8 mouse cellular contexts compared by ENCODE assay signal in genomic region chr3:87986868-87987267, GRCm38 (mm10). TPM values are rescaled to one million over a fixed set of nuclear protein-coding genes. Genes with fewer than 3 reads are reported as not detected.
A peak's percentile ranks its signal among the peaks of the same experiment; 100 is the strongest.
DNase-seq lines count a peak whose midpoint lies in the region; ATAC-seq lines count a peak whose summit lies in the region.

No protein-coding gene starts in this region.

- peaks cover 36% of the 10 kb centered on the region for H3K27me3 ChIP-seq in intestine, embryonic 14.5 days (replicated peaks; ENCODE audit: control insufficient read depth, insufficient read depth, low read length)

- peaks cover 51% of the 10 kb centered on the region for H3K4me1 ChIP-seq in intestine, embryonic 14.5 days (replicated peaks; ENCODE audit: control insufficient read depth, insufficient read depth, low read length)

- H3K4me2 ChIP-seq in intestine, embryonic 14.5 days (ENCODE audit: low read length) = peak overlapping the region; percentile 72

- peak overlapping the region; percentile 77; the same call in 1 of the 2 replicates for H3K27ac ChIP-seq in intestine, embryonic 14.5 days (ENCODE audit: low read depth)

- peak overlapping the region; percentile 38 for H3K4me3 ChIP-seq in intestine, embryonic 14.5 days (ENCODE audit: low read depth, low read length)

- no peaks in the 10 kb centered on the region for H3K9me3 ChIP-seq in intestine, embryonic 14.5 days (ENCODE audit: control insufficient read depth, low read length)

- peak; percentile 73 for ATAC-seq in intestine, embryonic 14.5 days (replicated peaks; ENCODE audit: low FRiP score, low TSS enrichment, low read depth)

- H3K9ac ChIP-seq in intestine, embryonic 14.5 days (ENCODE audit: low read length) = peak overlapping the region; percentile 20

- peak; percentile 94 to 97 for DNase-seq in adrenal gland, adult 18-20 months (ENCODE audit: low spot score in 2 of 2)
- DNase-seq in embryo, embryonic 11 days = peak; percentile 99
- DNase-seq in gastrocnemius, postnatal 25 days = peak; percentile 87
- DNase-seq in intestine, embryonic 14.5 days (ENCODE audit: low spot score) = peak; percentile 100
- DNase-seq in left cerebral cortex, postnatal 14 days (ENCODE audit: low spot score in 2 of 2) = peak; percentile 94 to 98
- peak; percentile 99 for DNase-seq in mesoderm, embryonic 11.5 days (ENCODE audit: low read depth, low spot score)
- DNase-seq in right cerebral cortex, postnatal 36 days (ENCODE audit: low spot score in 2 of 2) = peak; percentile 81 to 86
- DNase-seq in yolk sac, embryonic 10.5 days (ENCODE audit: low spot score) = peak; percentile 93

- intact Hi-C loops in left cerebral cortex, postnatal 14 days (cut with DNase I) = loop anchor here (2.0 to 10.0 kb wide), 2 partner anchors 16 to 52 kb away; partner anchors contain the start of genes Isg20l2, Nes and Rrnad1

- WGBS in intestine, embryonic 14.5 days = 0% methylated on average over 17 of the region's 17 CpGs

- no peaks in the 10 kb centered on the region for H3K36me3 ChIP-seq in intestine, embryonic 14.5 days (ENCODE audit: control insufficient read depth, insufficient read depth, low read length)

RNA-seq across cellular contexts. Expression of gene Bcan, which starts 13.2 kb away (rescaled TPM):
- total RNA-seq in adrenal gland, adult 18-20 months (2021) = 10 to 100 TPM; 62.7 to 74.9 TPM
- total RNA-seq in gastrocnemius, postnatal 25 days (2021) = not detected
- 0.26 and 0.73 TPM in 2 replicates for polyA plus RNA-seq in intestine, embryonic 14.5 days (2014; fragmentation: Nextera tagmentation; extraction: Ambion mirVana)
- 100 to 1,000 TPM; 297 to 331 TPM for total RNA-seq in left cerebral cortex, postnatal 14 days (2021)

RNA-seq across cellular contexts. Expression of gene Nes, which starts 16.0 kb away (rescaled TPM):
- 10 to 100 TPM in 1 of 2 experiments, 1 to 10 TPM in 1; 5.9 to 19.4 TPM for total RNA-seq in adrenal gland, adult 18-20 months (2021)
- 10 to 100 TPM; 21.0 to 22.0 TPM for total RNA-seq in gastrocnemius, postnatal 25 days (2021)
- 11.9 and 13.4 TPM in 2 replicates for polyA plus RNA-seq in intestine, embryonic 14.5 days (2014; fragmentation: Nextera tagmentation; extraction: Ambion mirVana)
- 10 to 100 TPM; 10.1 to 10.4 TPM for total RNA-seq in left cerebral cortex, postnatal 14 days (2021)

RNA-seq across cellular contexts. Expression of gene Crabp2, which starts 38.4 kb away (rescaled TPM):
- under 1 TPM in 1 of 2 experiments, not detected in 1; 0.33 TPM for total RNA-seq in adrenal gland, adult 18-20 months (2021)
- under 1 TPM in 1 of 2 experiments, not detected in 1; 0.31 TPM for total RNA-seq in gastrocnemius, postnatal 25 days (2021)
- polyA plus RNA-seq in intestine, embryonic 14.5 days (2014; fragmentation: Nextera tagmentation; extraction: Ambion mirVana) = 9.7 and 14.4 TPM in 2 replicates
- total RNA-seq in left cerebral cortex, postnatal 14 days (2021) = 1 to 10 TPM; 5.4 to 5.9 TPM

RNA-seq across cellular contexts. Expression of gene Hapln2, which starts 40.5 kb away (rescaled TPM):
- not detected for total RNA-seq in adrenal gland, adult 18-20 months (2021)
- not detected for total RNA-seq in gastrocnemius, postnatal 25 days (2021)
- 0.13 TPM in 1 of 2 replicates, not detected in the other for polyA plus RNA-seq in intestine, embryonic 14.5 days (2014; fragmentation: Nextera tagmentation; extraction: Ambion mirVana)
- 1 to 10 TPM; 1.3 TPM for total RNA-seq in left cerebral cortex, postnatal 14 days (2021)

RNA-seq across cellular contexts. Expression of gene Gpatch4, which starts 56.0 kb away (rescaled TPM):
- total RNA-seq in adrenal gland, adult 18-20 months (2021) = 10 to 100 TPM; 15.9 to 18.9 TPM
- total RNA-seq in gastrocnemius, postnatal 25 days (2021) = 10 to 100 TPM; 13.1 to 16.7 TPM
- polyA plus RNA-seq in intestine, embryonic 14.5 days (2014; fragmentation: Nextera tagmentation; extraction: Ambion mirVana) = 41.1 and 45.5 TPM in 2 replicates
- total RNA-seq in left cerebral cortex, postnatal 14 days (2021) = 10 to 100 TPM; 15.5 to 16.5 TPM

Comparison
In these comparisons a context has a peak if more than half of its experiments do, and no peak if none do; other contexts are left out.
1. Peak in every context shown above with its lines: DNase-seq, ATAC-seq, H3K4me3 ChIP-seq and H3K27ac ChIP-seq.
2. RNA of gene Bcan, which starts 13.2 kb away (total RNA-seq): 297 to 331 TPM in left cerebral cortex, postnatal 14 days and 62.7 to 74.9 TPM in adrenal gland, adult 18-20 months; not detected in gastrocnemius, postnatal 25 days; every median in the first group is over 10 times any median in the second.
3. RNA of gene Crabp2, which starts 38.4 kb away (total RNA-seq): 5.4 to 5.9 TPM in left cerebral cortex, postnatal 14 days; 0.33 TPM in adrenal gland, adult 18-20 months and 0.31 TPM in gastrocnemius, postnatal 25 days; every median in the first group is over 4 times any median in the second.